Mouse (Mus musculus): ENCODE results near the gene Dtx3l.

GRCm38 (mm10) chr16:35888910-35889309, 50.0 kb downstream of the Dtx3l start:
- no peak for TF ChIP-seq CTCF (conservative IDR thresholded peaks at IDR 0.05; ENCODE audit: low read length)
- no peak for TF ChIP-seq NANOG (IDR thresholded peaks at IDR 0.05; ENCODE audit: borderline replicate concordance, low read length)
